Mouse (Mus musculus) midbrain, embryonic 13.5 days (tissue): Measurements from ENCODE around the gene Lrrn3. TPM values are rescaled to one million over a fixed set of nuclear protein-coding genes. Genes with fewer than 3 reads are reported as not detected.

ENCODE experiments used
- ATAC-seq: fragments of 200-750 bp; cut with Nextera tagmentation; 2 replicates; pipeline ENCODE4 v1.8.0; 2017; ENCODE audit warnings: mild to moderate bottlenecking, moderate TSS enrichment, moderate library complexity
- H3K27ac ChIP-seq: fragments of 300-500 bp; sonication (generic); 2 replicates; pipeline ENCODE4 v1.5.1; 2015; ENCODE audit warnings: inconsistent platforms, mild to moderate bottlenecking, moderate library complexity
- H3K27me3 ChIP-seq: fragments of 300-500 bp; sonication (generic); 2 replicates; pipeline ENCODE4 v1.6.1; 2015; ENCODE audit warnings: mild to moderate bottlenecking, inconsistent platforms
- H3K36me3 ChIP-seq: fragments of 300-500 bp; sonication (generic); 2 replicates; pipeline ENCODE4 v1.6.1; 2015; ENCODE audit warnings: mild to moderate bottlenecking, inconsistent platforms
- H3K4me1 ChIP-seq: fragments of 300-500 bp; sonication (generic); replicated peaks from 2 replicates; pipeline ENCODE4 v1.6.1; 2015; ENCODE audit warnings: inconsistent platforms
- H3K4me2 ChIP-seq: fragments of 300-500 bp; sonication (generic); replicated peaks from 2 replicates; pipeline ENCODE4 v1.6.1; 2015; ENCODE audit warnings: moderate library complexity, mild to moderate bottlenecking, inconsistent platforms
- H3K4me3 ChIP-seq: fragments of 300-500 bp; sonication (generic); replicated peaks from 2 replicates; pipeline ENCODE4 v1.5.1; 2015; ENCODE audit warnings: mild to moderate bottlenecking, inconsistent platforms
- H3K9ac ChIP-seq: fragments of 300-500 bp; sonication (generic); replicated peaks from 2 replicates; pipeline ENCODE4 v1.6.1; 2015; ENCODE audit warnings: mild to moderate bottlenecking, inconsistent platforms
- H3K9me3 ChIP-seq: fragments of 300-500 bp; sonication (generic); 2 replicates; pipeline ENCODE4 v1.6.1; 2016; ENCODE audit warnings: mild to moderate bottlenecking, inconsistent platforms
- WGBS: fragments of 180-500 bp; shearing (Covaris S2); methylation state at CpG from one replicate; pipeline ENCODE4 v1.1.7; 2015; 5-methylcytosine and 5-hydroxymethylcytosine counted together
- polyA plus RNA-seq: library from polyadenylated mRNA; unstranded; fragments of >200 nt; fragmentation: Nextera tagmentation; extraction: Ambion mirVana; gene quantifications from 2 replicates; pipeline ENCODE4 v1.2.1, GENCODE M21; 2015

Gene Lrrn3
- 78.4 and 82.4 TPM in 2 replicates for polyA plus RNA-seq

DNA sequence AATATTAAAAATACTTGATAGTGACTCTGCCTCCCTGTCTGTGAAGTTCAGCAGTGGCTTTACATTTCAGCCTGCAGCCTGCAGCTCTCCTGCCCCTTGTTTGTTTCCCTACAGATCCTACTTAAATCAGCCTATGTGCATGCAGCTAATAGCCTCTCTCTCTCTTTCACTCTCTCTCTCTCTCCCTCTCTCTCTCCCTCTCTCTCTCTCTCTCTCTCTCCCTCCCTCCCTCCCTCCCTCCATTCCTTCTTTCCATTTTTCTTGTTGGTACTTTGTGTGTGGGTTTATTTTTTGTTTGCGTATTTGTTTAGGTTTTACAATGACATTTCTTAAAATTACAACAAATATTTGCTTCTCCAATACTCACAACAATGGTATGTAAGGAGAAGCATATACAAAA is at the start of gene Lrrn3:
Gene Lrrn3 (minus strand): TSS at position 101 of the 400 bp plus-strand sequence.
- H3K9ac ChIP-seq, result peak within 1 kb of the TSS; percentile 83
- no peaks in the 10 kb centered on the region for H3K27me3 ChIP-seq
- peak within 1 kb of the TSS; percentile 57 for H3K4me3 ChIP-seq
- H3K4me2 ChIP-seq, result peak within 1 kb of the TSS; percentile 64
- 83% methylated on average over 1 of the region's 1 CpGs for WGBS
- peak; percentile 17; the same call in 1 of the 2 replicates for ATAC-seq
- peaks cover 28% of the 10 kb centered on the region for H3K4me1 ChIP-seq
- peak within 1 kb of the TSS; percentile 94 for H3K27ac ChIP-seq
- H3K9me3 ChIP-seq, result no peaks in the 10 kb centered on the region
- no peaks in the 10 kb centered on the region for H3K36me3 ChIP-seq

DNA sequence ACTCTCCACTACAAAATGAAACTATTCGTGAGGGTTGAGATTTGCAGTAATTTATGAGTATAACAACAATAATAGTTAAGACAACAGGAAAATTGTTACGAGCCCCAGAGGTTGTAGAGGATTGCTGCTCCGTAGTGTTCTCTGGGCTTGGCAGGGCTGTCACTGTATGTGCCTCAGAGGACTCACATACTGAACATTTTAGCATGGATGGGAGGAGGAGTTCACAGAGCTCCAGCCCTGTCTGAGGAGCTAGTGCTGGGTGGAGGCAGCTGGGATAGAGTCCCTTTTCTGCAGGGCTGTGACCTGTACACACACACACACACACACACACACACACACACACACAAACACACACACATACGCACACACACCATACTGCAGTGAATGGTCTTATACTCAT is 42.2 kb upstream of the Lrrn3 start:
- 83% methylated on average over 4 of the region's 4 CpGs for WGBS
- ATAC-seq, result 0 out of 2 replicates have a peak, but pooled peaks have one; percentile 37

GRCm38 (mm10) chr12:41526688-41527087 is 40.5 kb upstream of the Lrrn3 start:
- 27% methylated on average over 2 of the region's 2 CpGs for WGBS
- no peak overlapping the region for H3K4me3 ChIP-seq
- no peak for ATAC-seq

More for the DNA sequence above, 42.2 kb upstream of the Lrrn3 start:
- no peaks in the 10 kb centered on the region; the same call in 1 of the 2 replicates for H3K4me1 ChIP-seq
- H3K27me3 ChIP-seq, result no peaks in the 10 kb centered on the region
- no peak overlapping the region for H3K4me3 ChIP-seq
- H3K27ac ChIP-seq, result no peak overlapping the region
- no peaks in the 10 kb centered on the region for H3K36me3 ChIP-seq
- H3K9ac ChIP-seq, result no peak overlapping the region
- H3K9me3 ChIP-seq, result no peaks in the 10 kb centered on the region
- no peak overlapping the region for H3K4me2 ChIP-seq

DNA sequence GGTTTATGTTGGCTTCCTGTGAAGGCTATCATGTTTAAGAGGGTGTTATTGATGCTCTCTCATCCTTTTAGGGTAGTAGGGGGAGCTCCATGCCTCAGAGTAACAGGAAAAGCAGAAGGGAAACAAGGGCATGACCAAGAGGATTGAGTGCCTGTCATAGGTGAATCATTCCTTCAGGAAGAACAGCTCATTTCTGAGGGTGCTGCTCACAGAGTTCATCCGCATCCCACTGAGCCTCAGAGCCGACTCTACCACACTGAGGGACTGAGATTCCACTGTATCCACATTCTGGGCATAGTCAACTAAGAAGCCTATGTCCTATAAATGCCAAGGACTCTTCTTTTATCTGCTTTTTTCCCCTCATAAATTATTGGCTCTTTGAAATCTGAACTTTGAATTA is 35.4 kb upstream of the Lrrn3 start:
- Histone ChIP-seq H3K9ac (no peak overlapping the region), H3K4me3 (no peak overlapping the region), H3K27me3 (no peaks in the 10 kb centered on the region), H3K36me3 (no peaks in the 10 kb centered on the region), H3K9me3 (no peaks in the 10 kb centered on the region), H3K4me2 (no peak overlapping the region), H3K27ac (no peak overlapping the region), H3K4me1 (no peaks in the 10 kb centered on the region; the same call in 1 of the 2 replicates)
- WGBS, result 92% methylated on average over 2 of the region's 2 CpGs
- no peak for ATAC-seq

More at GRCm38 (mm10) chr12:41526688-41527087, 40.5 kb upstream of the Lrrn3 start:
- no peaks in the 10 kb centered on the region for H3K36me3 ChIP-seq
- H3K9ac ChIP-seq, result no peak overlapping the region
- no peaks in the 10 kb centered on the region for H3K27me3 ChIP-seq
- H3K9me3 ChIP-seq, result no peaks in the 10 kb centered on the region
- no peak overlapping the region for H3K4me2 ChIP-seq
- no peak overlapping the region for H3K27ac ChIP-seq
- H3K4me1 ChIP-seq, result no peaks in the 10 kb centered on the region; the same call in 1 of the 2 replicates

DNA sequence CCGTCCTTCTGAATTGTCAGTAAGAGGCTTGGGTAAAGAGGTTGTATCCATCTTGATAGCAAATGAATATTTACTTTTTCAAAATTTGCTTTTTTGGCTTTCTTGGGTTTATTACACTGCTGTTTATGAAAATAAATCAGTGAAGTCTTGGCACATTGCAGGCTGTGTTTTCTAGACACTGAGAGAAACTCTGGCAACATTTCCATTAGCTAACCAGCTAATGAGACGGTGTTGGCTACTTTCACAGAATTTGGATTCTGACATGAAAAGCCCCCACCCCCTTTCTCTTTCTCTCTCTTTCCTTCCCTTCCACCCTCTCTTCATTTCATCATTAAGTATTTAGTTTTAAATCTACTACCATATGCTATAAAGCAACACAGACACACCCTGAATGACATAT is 34.1 kb upstream of the Lrrn3 start:
- ATAC-seq, result no peak
- H3K4me1 ChIP-seq, result no peaks in the 10 kb centered on the region
- no peak overlapping the region for H3K27ac ChIP-seq
- 93% methylated on average over 2 of the region's 2 CpGs for WGBS
- H3K9me3 ChIP-seq, result no peaks in the 10 kb centered on the region
- no peak overlapping the region for H3K4me2 ChIP-seq
- H3K36me3 ChIP-seq, result no peaks in the 10 kb centered on the region
- no peak overlapping the region for H3K4me3 ChIP-seq
- H3K27me3 ChIP-seq, result no peaks in the 10 kb centered on the region
- H3K9ac ChIP-seq, result no peak overlapping the region

DNA sequence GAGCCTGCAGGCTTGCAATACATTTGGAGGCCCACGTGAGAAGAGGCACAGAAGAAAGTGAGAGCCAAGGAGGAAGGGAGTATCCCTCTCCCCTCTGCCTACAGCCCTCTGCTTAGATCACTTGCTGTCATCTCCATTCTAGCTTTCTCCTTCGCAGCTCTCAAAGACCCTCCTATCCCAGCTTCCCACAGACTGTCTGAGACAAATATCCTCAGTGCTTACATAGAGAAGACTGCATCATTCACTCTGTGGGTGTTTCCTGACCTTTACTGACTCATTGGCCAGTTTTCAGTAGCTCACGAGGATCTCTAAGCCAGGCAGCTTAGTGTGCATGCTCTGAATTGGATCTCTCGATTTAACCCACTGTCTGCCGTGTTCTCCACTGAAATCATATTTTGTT is 32.7 kb upstream of the Lrrn3 start:
- 66% methylated on average over 5 of the region's 5 CpGs for WGBS
- Histone ChIP-seq H3K27ac (no peak overlapping the region), H3K36me3 (no peaks in the 10 kb centered on the region), H3K4me3 (no peak overlapping the region), H3K4me2 (no peak overlapping the region), H3K4me1 (no peaks in the 10 kb centered on the region), H3K9me3 (no peaks in the 10 kb centered on the region), H3K9ac (no peak overlapping the region), H3K27me3 (no peaks in the 10 kb centered on the region)
- no peak for ATAC-seq

- Histone ChIP-seq H3K4me2 (no peak overlapping the region), H3K36me3 (no peaks in the 10 kb centered on the region), H3K9ac (no peak overlapping the region), H3K4me1 (no peaks in the 10 kb centered on the region), H3K27me3 (no peaks in the 10 kb centered on the region), H3K4me3 (no peak overlapping the region), H3K9me3 (no peaks in the 10 kb centered on the region), H3K27ac (no peak overlapping the region)
- no peak for ATAC-seq
- 91% methylated on average over 3 of the region's 3 CpGs for whole genome bisulfite sequencing
Measured at GRCm38 (mm10) chr12:41510588-41510987, 24.4 kb upstream of the Lrrn3 start.

DNA sequence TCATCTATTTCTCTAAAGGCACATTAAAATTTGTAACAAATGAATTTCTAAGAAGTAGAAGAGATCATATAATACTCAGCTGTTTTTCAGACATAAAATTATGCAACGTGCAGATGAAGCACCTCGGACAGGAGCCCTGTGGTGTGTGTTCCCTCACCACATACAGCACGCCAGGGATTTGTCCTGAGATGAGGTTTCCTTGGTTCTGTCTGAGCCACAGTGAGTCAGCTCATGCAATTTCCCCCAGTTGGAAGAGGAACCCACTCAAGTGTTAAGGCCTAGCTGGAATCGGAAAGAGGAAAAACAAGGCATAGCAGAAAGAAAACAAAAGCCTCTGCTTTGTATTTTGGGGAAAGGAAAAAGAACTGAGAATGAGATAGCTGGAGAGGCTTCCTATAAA is 22.4 kb upstream of the Lrrn3 start:
- Histone ChIP-seq H3K4me2 (no peak overlapping the region), H3K36me3 (no peaks in the 10 kb centered on the region), H3K9me3 (no peaks in the 10 kb centered on the region), H3K4me1 (no peaks in the 10 kb centered on the region), H3K9ac (no peak overlapping the region), H3K27ac (no peak overlapping the region), H3K4me3 (no peak overlapping the region), H3K27me3 (no peaks in the 10 kb centered on the region)
- no peak for ATAC-seq
- WGBS, result 85% methylated on average over 4 of the region's 4 CpGs

DNA sequence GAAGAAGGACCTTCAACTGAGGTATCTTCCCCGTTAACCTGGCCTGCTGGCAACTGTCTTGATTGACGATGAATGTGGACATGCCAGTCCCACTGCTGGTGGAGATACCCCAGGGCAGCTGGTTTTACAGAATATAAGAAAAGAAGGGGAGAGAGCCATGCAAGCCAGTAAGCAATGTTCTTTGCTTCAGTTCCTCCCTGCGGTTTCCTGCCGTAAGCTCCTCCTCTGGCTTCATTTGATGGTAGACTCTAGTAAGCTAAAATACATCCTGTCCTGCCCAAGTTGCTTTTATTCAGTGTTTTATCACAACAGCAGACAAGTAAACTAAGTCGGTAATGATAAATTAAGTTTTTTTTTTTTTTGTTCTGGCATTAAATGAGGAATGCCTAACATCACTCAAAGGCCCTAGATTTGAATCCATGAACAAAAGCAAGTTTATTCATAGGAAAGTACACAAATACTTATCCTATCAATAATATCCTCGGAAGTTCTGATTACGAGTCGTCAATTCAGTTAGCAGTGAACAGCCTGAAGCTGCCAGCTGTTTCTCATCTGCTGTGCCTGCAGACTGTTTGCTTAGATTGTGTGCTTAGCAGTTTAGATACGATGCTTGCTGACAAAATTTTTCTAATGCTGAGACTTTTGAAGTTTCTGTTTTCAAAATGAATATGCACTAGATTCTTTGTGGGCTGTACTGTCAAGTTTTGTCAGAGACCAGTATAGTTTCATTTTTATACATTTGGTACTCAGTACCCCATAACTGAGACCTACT is 14.0 kb upstream of the Lrrn3 start:
- ATAC-seq, result no peak
- Histone ChIP-seq H3K27ac (no peak overlapping the region), H3K9ac (no peak overlapping the region), H3K36me3 (no peaks in the 10 kb centered on the region), H3K4me2 (no peak overlapping the region), H3K4me1 (no peaks in the 10 kb centered on the region), H3K4me3 (no peak overlapping the region), H3K9me3 (no peaks in the 10 kb centered on the region), H3K27me3 (no peaks in the 10 kb centered on the region)
- WGBS, result 89% methylated on average over 9 of the region's 9 CpGs

DNA sequence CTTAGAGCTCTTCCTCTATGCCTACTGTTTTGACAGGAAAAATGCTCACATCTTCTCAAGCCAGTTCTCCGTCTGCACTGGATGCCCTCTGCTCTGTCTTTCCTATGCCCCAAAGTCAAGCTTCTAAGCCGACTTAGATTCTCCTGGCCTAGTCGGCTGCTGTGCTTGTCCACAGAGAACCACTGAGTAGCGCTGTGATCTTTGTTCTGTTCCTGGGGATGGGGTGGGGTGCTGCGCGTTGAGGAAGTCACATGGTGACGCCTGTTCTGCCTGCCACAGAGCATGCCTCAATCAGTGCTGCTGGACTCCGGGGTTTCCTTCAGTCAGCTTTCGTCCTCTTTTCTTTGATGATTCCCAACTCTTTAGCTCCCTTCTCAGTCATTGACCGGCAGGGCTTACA is 8.4 kb upstream of the Lrrn3 start:
- Histone ChIP-seq H3K4me3 (no peak overlapping the region), H3K9me3 (no peaks in the 10 kb centered on the region), H3K27me3 (no peaks in the 10 kb centered on the region), H3K4me1 (no peaks in the 10 kb centered on the region), H3K9ac (no peak overlapping the region), H3K4me2 (no peak overlapping the region), H3K27ac (no peak overlapping the region), H3K36me3 (no peaks in the 10 kb centered on the region)
- peak; percentile 43; the same call in 1 of the 2 replicates for ATAC-seq
- 43% methylated on average over 10 of the region's 10 CpGs for WGBS

- 33% methylated on average over 5 of the region's 5 CpGs for WGBS
- no peak overlapping the region for H3K9ac ChIP-seq
- ATAC-seq, result peak; percentile 53
- H3K36me3 ChIP-seq, result no peaks in the 10 kb centered on the region
- H3K4me2 ChIP-seq, result no peak overlapping the region
- H3K4me3 ChIP-seq, result no peak overlapping the region
- peaks cover 23% of the 10 kb centered on the region for H3K4me1 ChIP-seq
- H3K9me3 ChIP-seq, result no peaks in the 10 kb centered on the region
- no peak overlapping the region for H3K27ac ChIP-seq
- H3K27me3 ChIP-seq, result no peaks in the 10 kb centered on the region
Measured at GRCm38 (mm10) chr12:41487005-41487404, 774 bp upstream of the Lrrn3 start.

- ATAC-seq, result peak; percentile 97
- no peaks in the 10 kb centered on the region for H3K36me3 ChIP-seq
- peak overlapping the region; percentile 94 for H3K27ac ChIP-seq
- H3K4me2 ChIP-seq, result peak overlapping the region; percentile 64
- WGBS, result 9% methylated on average over 12 of the region's 12 CpGs
- peaks cover 29% of the 10 kb centered on the region for H3K4me1 ChIP-seq
- H3K9me3 ChIP-seq, result no peaks in the 10 kb centered on the region
- H3K4me3 ChIP-seq, result peak overlapping the region; percentile 57
- no peaks in the 10 kb centered on the region for H3K27me3 ChIP-seq
- peak overlapping the region; percentile 83 for H3K9ac ChIP-seq
Measured at GRCm38 (mm10) chr12:41485512-41486215, 567 bp downstream of the Lrrn3 start.
